Mouse (Mus musculus): Measurements from ENCODE around the gene Platr17. TPM values are rescaled to one million over a fixed set of nuclear protein-coding genes. Genes with fewer than 3 reads are reported as not detected.

Gene Platr17
- polyA plus RNA-seq, 1 experiment from 2014 or later: 0.18 TPM

DNA sequence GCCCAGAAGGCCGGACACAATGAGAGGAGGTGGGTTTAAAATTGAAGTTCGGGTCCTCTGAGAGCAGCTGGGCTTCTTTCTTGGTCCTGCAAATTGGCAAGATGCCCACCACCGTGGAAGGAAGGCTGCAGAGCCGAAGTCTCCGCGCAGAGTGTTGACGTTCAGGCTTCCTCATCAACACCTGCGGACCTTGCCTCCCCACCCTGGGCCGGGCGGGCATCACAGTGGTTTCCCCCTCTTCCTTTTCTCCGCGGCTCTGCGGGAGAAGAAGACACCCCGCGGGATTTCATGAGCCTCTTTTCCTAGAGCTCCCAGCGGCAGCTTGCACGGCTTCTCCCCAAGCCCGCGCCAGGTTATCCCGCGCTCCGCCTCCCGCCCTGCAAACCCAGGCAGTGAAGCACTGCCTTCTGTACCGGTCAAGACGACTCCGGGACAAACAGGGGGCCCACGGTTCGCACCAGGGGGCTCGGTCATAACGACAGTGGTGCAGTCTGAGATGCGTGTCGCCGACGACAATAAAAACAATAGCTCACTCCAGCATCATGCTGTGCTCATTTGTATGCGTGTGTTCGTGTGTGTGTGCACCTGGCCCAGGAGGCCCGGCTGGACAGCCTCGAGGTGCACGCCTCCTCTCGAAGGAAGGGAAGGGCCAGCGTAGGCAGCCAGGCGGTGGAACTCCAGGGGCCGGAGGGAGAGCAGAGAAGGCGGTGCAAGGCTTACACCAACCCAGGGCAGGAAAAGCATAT, 3.6 kb downstream of the Platr17 start:
- H3K27me3 ChIP-seq (replicated peaks): no peaks in the 10 kb centered on the region
- H3K4me2 ChIP-seq (replicated peaks): peak overlapping the region; percentile 88
- H3K9ac ChIP-seq: peak overlapping the region; percentile 54
- peaks cover 20% of the 10 kb centered on the region for H3K4me1 ChIP-seq (replicated peaks)
- peak; percentile 73 for ATAC-seq
- peak overlapping the region; percentile 85 for H3K4me3 ChIP-seq (replicated peaks)
- H3K9me3 ChIP-seq: no peaks in the 10 kb centered on the region
- under 1% methylated on average over 44 of the region's 44 CpGs for WGBS
- peak overlapping the region; percentile 92 for H3K27ac ChIP-seq
- peaks cover 22% of the 10 kb centered on the region for H3K36me3 ChIP-seq

DNA sequence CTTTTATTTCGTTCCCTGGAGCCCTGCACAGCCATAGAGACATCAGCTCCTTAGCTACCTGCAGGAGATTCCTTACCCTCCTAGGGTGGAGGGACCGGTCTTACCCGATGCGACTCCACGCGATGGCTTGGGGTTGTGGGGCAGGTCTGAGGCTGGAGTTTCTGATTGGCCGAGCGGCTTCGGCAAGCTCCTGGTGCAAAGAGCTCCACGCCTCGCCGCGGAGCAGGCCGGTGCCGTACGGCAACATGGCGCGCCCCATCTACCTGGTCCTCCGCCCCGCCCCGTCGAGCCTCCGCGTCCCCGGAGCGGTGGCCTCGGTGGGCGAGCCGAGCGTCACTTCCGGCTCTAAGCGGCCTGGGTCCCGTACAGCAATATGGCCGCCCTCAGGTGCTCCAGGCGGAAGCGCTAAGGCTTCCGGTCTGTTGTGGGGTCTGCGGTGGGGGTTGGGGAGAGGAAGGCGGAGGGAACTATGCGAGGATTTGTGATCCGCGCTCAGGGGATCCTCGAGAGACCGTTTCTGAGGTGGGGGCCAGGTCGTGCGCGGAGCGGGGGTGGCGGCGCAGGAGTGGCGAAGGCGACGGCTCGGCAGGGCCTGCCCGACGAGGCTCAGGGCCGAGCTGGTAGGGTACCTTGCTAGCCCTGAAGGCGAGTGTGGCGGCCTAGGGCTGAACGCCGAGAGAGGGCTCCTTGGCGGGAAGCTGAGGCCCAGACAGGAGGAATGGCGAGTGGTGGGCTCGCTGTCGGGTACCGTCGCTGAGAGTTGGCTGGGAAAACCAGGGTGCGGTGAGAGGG, 4.3 kb downstream of the Platr17 start, which contains the start of gene Daxx:
Daxx (plus strand) TSS at position 338 of the 792 bp plus-strand sequence.
- Histone ChIP-seq H3K4me2 (replicated peaks) (peak within 1 kb of the TSS; percentile 88), H3K36me3 (peaks cover 30% of the 10 kb centered on the region), H3K9ac (peak within 1 kb of the TSS; percentile 92), H3K9me3 (no peaks in the 10 kb centered on the region), H3K4me3 (replicated peaks) (peak within 1 kb of the TSS; percentile 85), H3K27ac (peak within 1 kb of the TSS; percentile 92), H3K4me1 (replicated peaks) (peaks cover 20% of the 10 kb centered on the region), H3K27me3 (replicated peaks) (no peaks in the 10 kb centered on the region)
- WGBS: under 1% methylated on average over 68 of the region's 68 CpGs
- peak; percentile 97 for ATAC-seq

DNA sequence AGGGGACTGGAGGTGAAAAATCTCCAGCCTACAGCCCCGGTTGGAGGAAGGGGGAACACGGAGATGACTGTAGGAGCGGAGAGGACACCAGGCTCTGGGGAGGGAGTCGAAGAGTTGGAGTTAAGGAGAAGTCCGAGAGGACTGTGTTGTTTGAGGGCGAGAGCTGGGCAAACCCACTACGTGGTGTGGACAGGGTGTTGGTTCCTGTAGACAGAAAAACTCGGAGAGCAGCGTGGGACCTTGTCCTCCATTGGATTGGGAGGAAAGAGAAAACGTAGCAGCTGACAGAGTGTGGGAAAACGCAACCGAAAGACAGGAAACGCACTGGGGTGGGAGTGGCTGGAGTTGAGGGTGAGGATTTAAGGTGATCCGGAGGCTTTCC, 4.9 kb downstream of the Platr17 start:
- H3K36me3 ChIP-seq: peaks cover 32% of the 10 kb centered on the region
- H3K4me1 ChIP-seq (replicated peaks): peaks cover 23% of the 10 kb centered on the region
- peak overlapping the region; percentile 85 for H3K4me3 ChIP-seq (replicated peaks)
- peak overlapping the region; percentile 92 for H3K27ac ChIP-seq
- WGBS: 0% methylated on average over 14 of the region's 14 CpGs
- no peaks in the 10 kb centered on the region for H3K27me3 ChIP-seq (replicated peaks)
- peak overlapping the region; percentile 88 for H3K4me2 ChIP-seq (replicated peaks)
- H3K9me3 ChIP-seq: no peaks in the 10 kb centered on the region
- peak; percentile 1; the same call in 1 of the 2 replicates for ATAC-seq
- peak overlapping the region; percentile 92 for H3K9ac ChIP-seq

DNA sequence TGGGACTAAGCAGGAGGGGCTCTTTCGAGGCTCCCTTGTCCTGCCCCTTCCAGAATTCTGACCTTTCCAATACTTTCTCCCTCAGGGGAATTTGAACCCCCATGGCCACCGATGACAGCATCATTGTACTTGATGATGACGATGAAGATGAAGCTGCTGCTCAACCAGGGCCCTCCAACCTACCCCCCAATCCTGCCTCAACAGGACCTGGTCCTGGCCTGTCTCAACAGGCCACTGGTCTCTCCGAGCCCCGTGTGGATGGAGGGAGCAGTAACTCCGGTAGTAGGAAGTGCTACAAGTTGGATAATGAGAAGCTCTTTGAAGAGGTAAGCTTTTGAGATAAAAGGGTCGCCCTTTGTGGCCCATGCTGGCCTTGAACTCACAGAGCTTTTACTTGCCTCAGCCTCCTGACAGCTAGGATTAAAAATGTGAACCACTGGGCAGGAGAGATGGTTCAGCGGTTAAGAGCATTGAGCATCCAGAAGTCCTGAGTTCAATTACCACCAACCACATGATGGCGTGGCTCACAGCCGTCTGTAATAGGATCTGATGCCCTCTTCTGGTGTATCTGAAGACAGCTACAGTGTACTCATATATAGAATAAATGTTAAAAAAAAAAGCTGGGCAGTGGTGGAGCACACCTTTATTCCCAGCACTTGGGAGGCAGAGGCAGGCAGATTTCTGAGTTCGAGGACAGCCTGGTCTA, 5.6 kb downstream of the Platr17 start:
- Histone ChIP-seq H3K4me2 (replicated peaks) (peak overlapping the region; percentile 88), H3K9ac (peak overlapping the region; percentile 92), H3K9me3 (no peaks in the 10 kb centered on the region), H3K27ac (peak overlapping the region; percentile 92; the same call in 1 of the 2 replicates), H3K4me3 (replicated peaks) (peak overlapping the region; percentile 85), H3K36me3 (peaks cover 36% of the 10 kb centered on the region), H3K4me1 (replicated peaks) (peaks cover 27% of the 10 kb centered on the region), H3K27me3 (replicated peaks) (no peaks in the 10 kb centered on the region)
- 42% methylated on average over 11 of the region's 11 CpGs for WGBS
- no peak for ATAC-seq

DNA sequence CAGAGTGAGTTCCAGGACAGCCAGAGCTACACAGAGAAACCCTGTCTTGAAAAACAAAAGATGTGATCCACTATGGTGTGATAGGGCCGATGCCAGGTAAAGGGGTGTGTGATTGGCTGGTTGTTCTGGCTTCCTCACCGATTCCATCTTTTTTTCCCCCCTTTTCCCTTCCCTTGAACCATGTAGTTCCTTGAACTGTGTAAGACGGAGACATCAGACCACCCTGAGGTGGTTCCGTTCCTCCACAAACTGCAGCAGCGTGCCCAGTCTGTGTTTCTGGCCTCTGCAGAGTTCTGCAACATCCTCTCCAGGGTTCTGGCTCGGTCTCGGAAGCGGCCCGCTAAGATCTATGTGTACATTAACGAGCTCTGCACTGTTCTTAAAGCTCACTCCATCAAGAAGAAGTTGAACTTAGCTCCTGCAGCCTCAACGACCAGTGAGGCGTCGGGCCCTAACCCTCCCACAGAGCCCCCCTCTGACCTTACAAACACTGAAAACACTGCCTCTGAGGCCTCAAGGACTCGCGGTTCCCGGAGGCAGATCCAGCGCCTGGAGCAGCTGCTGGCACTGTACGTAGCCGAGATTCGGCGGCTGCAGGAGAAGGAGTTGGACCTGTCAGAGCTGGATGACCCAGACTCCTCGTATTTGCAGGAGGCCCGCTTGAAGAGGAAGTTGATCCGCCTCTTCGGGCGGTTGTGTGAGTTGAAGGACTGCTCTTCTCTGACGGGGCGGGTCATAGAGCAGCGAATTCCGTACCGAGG, 6.3 kb downstream of the Platr17 start:
- no peak overlapping the region for H3K4me2 ChIP-seq (replicated peaks)
- peaks cover 27% of the 10 kb centered on the region for H3K4me1 ChIP-seq (replicated peaks)
- no peaks in the 10 kb centered on the region for H3K27me3 ChIP-seq (replicated peaks)
- H3K9me3 ChIP-seq: no peaks in the 10 kb centered on the region
- 90% methylated on average over 31 of the region's 31 CpGs for WGBS
- H3K36me3 ChIP-seq: peaks cover 36% of the 10 kb centered on the region
- H3K4me3 ChIP-seq (replicated peaks): no peak overlapping the region
- H3K9ac ChIP-seq: no peak overlapping the region
- H3K27ac ChIP-seq: no peak overlapping the region
- no peak for ATAC-seq

- Histone ChIP-seq H3K9ac (no peak overlapping the region), H3K27me3 (replicated peaks) (no peaks in the 10 kb centered on the region), H3K4me2 (replicated peaks) (no peak overlapping the region), H3K4me1 (replicated peaks) (peaks cover 32% of the 10 kb centered on the region), H3K4me3 (replicated peaks) (no peak overlapping the region), H3K9me3 (no peaks in the 10 kb centered on the region), H3K36me3 (peaks cover 36% of the 10 kb centered on the region), H3K27ac (no peak overlapping the region)
- WGBS: 90% methylated on average over 28 of the region's 28 CpGs
- ATAC-seq: no peak
These were observed 7.0 kb downstream of the Platr17 start for GRCm38 (mm10) chr17:33911813-33912414.

DNA sequence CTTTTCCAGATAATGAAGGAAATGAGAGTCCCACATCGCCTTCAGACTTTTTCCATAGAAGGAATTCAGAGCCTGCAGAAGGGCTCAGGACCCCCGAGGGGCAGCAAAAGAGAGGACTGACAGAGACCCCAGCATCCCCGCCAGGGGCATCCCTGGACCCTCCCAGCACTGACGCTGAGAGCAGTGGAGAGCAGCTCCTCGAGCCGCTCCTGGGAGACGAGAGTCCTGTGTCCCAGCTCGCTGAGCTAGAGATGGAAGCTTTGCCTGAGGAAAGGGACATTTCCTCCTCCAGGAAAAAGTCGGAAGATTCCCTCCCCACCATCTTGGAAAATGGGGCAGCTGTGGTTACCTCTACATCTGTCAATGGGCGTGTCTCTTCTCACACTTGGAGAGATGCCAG, 8.3 kb downstream of the Platr17 start:
- Histone ChIP-seq H3K36me3 (peaks cover 46% of the 10 kb centered on the region), H3K9ac (no peak overlapping the region), H3K4me3 (replicated peaks) (no peak overlapping the region), H3K4me2 (replicated peaks) (no peak overlapping the region), H3K9me3 (no peaks in the 10 kb centered on the region), H3K27ac (no peak overlapping the region), H3K27me3 (replicated peaks) (no peaks in the 10 kb centered on the region), H3K4me1 (replicated peaks) (peaks cover 32% of the 10 kb centered on the region)
- WGBS: 90% methylated on average over 10 of the region's 10 CpGs
- ATAC-seq: no peak

GRCm38 (mm10) chr17:33913905-33914304, 9.0 kb downstream of the Platr17 start:
- no peak for ATAC-seq

GRCm38 (mm10) chr17:33914969-33915391, 10.0 kb downstream of the Platr17 start:
- 73% methylated on average over 13 of the region's 13 CpGs for WGBS
- no peak for ATAC-seq
- Histone ChIP-seq H3K4me2 (replicated peaks) (peak overlapping the region; percentile 77), H3K27ac (0 out of 2 replicates have a peak overlapping the region, but pooled peaks have one; percentile 13), H3K27me3 (replicated peaks) (no peaks in the 10 kb centered on the region), H3K9ac (no peak overlapping the region), H3K9me3 (no peaks in the 10 kb centered on the region), H3K4me1 (replicated peaks) (peaks cover 38% of the 10 kb centered on the region), H3K36me3 (peaks cover 46% of the 10 kb centered on the region), H3K4me3 (replicated peaks) (peak overlapping the region; percentile 57; the same call in 1 of the 2 replicates)

More at GRCm38 (mm10) chr17:33913905-33914304, 9.0 kb downstream of the Platr17 start:
- no peak overlapping the region for H3K9ac ChIP-seq
- H3K4me3 ChIP-seq (replicated peaks): no peak overlapping the region
- H3K27me3 ChIP-seq (replicated peaks): no peaks in the 10 kb centered on the region
- H3K4me1 ChIP-seq (replicated peaks): peaks cover 36% of the 10 kb centered on the region
- H3K27ac ChIP-seq: no peak overlapping the region
- H3K9me3 ChIP-seq: no peaks in the 10 kb centered on the region
- no peak overlapping the region for H3K4me2 ChIP-seq (replicated peaks)
- 97% methylated on average over 8 of the region's 8 CpGs for WGBS
- peaks cover 46% of the 10 kb centered on the region for H3K36me3 ChIP-seq

GRCm38 (mm10) chr17:33915671-33916250, 10.8 kb downstream of the Platr17 start, which contains the start of the genes Tapbp and Zbtb22:
TSS of gene Tapbp (plus strand) at chr17:33915899.
TSS of gene Zbtb22 (plus strand) at chr17:33915904.
- WGBS: under 1% methylated on average over 34 of the region's 34 CpGs

GRCm38 (mm10) chr17:33916294-33916693, 11.4 kb downstream of the Platr17 start:
- ATAC-seq: peak; percentile 13
- WGBS: 2% methylated on average over 20 of the region's 20 CpGs
- Histone ChIP-seq H3K9ac (peak overlapping the region; percentile 53), H3K27ac (peak overlapping the region; percentile 83), H3K4me3 (replicated peaks) (peak overlapping the region; percentile 57), H3K36me3 (peaks cover 42% of the 10 kb centered on the region), H3K9me3 (no peaks in the 10 kb centered on the region), H3K27me3 (replicated peaks) (no peaks in the 10 kb centered on the region), H3K4me1 (replicated peaks) (peaks cover 34% of the 10 kb centered on the region), H3K4me2 (replicated peaks) (peak overlapping the region; percentile 77)

More at GRCm38 (mm10) chr17:33915671-33916250, 10.8 kb downstream of the Platr17 start, which contains the start of the genes Tapbp and Zbtb22:
- Histone ChIP-seq H3K27me3 (replicated peaks) (no peaks in the 10 kb centered on the region), H3K27ac (peak within 1 kb of the TSS; percentile 83), H3K9me3 (no peaks in the 10 kb centered on the region), H3K9ac (peak within 1 kb of the TSS; percentile 53), H3K4me1 (replicated peaks) (peaks cover 33% of the 10 kb centered on the region), H3K4me2 (replicated peaks) (peak within 1 kb of the TSS; percentile 77), H3K4me3 (replicated peaks) (peak within 1 kb of the TSS; percentile 57), H3K36me3 (peaks cover 46% of the 10 kb centered on the region)
- peak; percentile 93 for ATAC-seq

Measured in intestine, embryonic 15.5 days (tissue).